Mouse (Mus musculus) frontal cortex, postnatal 10 days (tissue): Measurements from ENCODE around the gene Slu7.

Source experiments
- DNase-seq, 2 experiments: peaks; one replicate each; pipeline ENCODE4 v3.0.0; 2022; ENCODE audit warnings: low spot score in 2 of 2, mixed read lengths in 1 of 2

Slu7 gene

DNA sequence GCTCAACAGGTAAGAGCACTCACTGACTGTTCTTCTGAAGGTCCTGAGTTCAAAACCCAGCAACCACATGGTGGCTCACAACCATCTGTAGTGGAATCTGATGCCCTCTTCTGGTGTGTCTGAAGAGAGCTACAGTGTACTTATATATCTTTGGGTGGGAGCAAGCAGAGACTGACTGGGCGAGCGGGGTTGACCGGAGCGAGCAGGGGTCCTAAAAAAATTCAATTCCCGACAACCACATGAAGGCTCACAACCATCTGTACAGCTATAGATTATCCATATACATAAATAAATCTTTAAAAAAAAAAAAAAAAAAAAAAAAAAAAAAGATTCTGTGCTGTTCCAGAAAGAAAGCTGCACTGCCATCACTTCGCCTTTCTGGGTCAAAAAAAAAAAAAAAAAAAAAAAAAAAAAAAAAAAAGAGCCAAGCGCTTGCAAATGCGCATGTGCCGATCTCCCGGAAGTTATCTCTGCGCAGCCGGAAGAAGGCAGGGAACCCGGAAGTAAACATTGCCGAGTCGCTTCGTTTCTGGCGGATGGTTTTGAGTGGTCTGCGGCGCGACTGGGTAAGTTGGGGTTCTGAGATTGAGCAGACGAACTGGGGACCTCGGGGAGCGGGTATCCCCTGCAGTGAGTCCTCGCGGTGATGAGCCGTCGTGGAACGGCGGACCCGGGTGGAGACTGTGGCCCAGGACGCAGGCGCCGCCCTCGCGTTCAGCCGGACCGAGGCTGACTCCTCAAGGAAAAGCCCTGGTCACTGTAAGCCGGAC is at the start of gene Slu7:
TSS of gene Slu7 (plus strand) at position 491 of the 770 bp plus-strand sequence.
- peak in 1 of 2 experiments; percentile 67 for DNase-seq

DNA sequence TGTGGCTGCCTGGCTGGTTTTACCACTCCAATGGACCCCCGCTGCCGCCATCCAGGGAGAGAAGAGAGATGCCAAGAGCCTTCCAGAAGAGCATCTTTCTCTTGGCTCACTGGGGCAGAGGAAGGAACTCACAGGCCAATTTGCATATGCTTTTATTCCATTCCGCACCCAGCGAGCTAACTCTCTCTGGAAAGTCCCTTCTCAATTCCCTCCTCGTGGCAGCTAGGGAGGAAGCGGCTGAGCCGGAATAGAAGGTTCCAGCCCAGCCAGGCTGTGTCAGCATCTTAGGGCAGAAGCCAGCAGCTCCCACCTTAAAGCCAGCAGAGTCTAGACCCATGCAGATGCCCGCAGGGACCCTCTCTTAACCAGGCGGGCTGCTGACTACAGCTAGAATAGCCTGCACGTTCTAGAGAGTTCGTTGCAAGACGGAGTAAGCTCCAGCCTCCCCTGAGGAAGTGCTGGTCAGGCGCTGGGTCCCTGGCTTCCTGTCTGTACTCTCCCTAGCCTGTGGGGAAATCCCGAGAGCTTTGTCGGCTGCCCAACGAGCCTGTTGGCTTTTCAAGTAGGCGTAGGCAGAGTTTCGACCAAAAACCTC is 48.4 kb upstream of the Slu7 start:
- DNase-seq: peak; percentile 37 to 51

DNA sequence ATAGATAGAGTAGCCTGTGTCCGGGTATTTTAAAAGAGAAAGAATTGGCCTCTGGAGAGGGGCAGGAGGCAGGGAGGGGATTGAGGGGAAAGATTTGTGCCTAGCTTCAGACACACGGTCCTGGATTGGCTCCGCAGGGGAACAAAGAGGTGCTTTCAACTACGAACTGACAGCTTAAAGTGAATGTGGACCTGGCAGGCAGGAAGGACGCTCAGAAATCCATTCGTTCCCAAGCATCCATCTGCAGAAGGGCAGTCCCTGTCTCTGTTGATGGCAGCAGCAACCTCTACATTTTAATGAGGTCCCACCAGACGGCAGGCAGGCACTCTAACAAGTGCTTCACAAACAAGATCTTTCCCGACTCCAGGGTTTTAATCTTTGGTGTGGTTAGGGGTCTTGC is 47.8 kb upstream of the Slu7 start:
- DNase-seq: peak in 1 of 2 experiments; percentile 24

DNA sequence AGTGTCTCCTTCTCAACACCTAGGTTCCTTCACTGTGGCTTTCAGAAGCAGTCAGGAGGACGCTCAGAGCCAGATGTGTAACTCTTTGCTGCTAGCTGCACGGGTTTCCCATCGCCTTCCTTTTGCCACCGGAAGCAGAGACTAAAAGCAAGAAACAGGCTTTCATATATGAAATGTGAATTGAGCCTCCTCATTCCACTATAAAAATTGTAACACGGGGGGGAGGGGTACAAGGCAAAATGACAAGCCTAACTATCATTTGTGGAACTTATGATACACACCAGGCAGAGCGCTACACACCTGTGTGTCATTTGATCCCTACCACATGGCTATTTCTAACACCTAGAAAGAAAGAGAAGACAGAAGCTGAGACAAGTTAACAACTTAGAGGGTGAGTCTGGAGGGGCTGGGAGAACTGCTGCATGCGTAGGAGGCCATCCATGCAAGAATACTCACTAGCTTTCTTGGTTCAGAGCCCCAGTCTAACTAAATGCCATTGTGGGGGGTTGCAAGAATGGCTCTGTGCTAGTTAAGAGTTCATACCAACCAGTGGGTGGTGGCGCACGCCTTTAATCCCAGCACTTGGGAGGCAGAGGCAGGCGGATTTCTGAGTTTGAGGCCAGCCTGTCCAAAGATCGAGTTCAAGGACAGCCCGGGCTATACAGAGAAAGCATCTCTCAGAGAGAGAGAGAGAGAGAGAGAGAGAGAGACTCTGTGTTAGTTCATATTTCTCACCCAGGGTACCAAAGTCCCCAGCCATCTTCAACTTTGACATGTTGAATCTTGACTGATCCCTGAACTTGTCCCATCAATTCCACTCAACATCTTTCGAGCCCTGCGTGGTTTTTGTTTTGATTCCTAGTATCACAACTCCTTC is 46.3 kb upstream of the Slu7 start:
- DNase-seq: no peak

DNA sequence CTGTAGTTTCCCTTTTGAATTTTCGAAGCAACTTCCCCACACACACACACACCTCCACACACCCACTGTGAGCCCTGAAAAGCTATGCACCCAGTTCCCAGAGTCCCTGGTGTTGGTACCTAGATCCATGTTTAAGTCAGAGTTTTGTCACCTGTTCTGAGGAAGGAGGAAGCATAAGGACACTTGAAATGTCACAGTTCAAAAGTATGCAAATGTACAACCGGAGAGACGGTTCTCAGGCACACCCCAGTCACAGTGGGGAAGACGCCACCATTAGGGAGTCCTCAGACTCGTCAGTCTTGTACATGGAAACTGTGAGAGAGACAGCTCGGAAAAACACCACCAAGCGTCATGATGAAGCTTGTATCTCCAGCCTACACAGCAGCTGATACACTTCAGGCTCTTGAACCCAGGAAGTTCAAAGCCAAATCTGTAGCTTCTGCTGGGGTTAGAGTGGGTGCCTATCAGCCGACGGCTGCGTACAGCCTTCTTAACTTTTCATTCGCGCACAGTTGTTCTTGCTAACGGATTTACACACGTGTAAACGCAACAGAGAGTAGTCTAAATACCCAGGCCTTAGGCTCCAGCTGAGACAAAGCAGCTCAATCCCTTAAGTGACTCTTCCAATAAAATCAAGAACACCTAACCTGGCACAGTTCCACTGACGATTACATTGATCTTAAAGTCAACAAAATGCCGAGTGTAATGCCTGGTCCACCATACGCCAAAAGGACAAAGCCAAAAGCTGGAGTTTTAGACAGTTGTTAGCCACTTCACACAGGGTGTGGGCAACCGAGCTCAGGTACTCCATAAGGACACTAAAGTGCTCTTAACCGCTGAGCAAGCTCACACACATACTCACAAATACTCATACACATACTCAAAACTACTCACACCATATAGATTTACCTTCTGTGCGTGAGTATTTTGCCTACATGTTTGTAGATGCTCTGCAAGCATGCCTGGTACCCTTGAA is 45.1 kb upstream of the Slu7 start:
- no peak for DNase-seq

DNA sequence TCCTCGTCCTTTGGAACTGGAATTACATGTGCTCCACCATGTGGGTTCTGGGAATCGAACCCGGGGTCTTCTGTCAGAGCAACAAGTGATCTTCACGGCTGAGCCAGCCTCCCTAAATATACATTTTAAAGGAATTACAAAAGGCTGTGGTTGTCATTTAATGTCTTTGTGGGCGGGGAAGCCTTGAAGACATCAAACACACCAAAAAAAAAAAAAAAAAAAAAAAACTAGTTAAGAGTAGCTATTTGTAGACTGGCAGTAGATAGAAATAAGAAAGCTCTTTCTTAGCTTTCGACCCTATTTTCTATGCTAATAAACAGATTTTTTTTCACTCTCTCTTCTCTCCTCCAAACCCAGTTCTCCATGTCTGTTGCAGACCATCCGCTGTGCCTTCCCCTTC is 44.4 kb upstream of the Slu7 start:
- DNase-seq: no peak

DNA sequence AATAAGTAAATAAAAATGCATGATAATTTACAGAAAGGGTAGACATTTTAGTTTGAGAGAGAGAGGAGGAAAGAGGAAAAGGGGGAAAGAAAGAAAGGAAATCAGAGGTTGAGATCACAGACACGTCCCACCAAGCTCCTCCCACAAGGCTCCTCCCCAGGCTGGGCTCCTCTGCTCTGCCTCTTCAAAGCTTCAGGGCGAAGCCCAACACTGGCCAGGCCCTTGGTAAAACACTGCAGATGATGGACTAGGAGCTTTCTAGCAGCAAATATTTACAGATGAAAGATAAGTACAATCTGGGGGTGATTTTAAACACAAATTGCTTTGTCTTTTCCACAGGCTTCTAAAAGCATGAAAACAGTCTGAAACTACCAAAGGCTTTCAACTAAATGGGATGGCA is 40.8 kb upstream of the Slu7 start:
- no peak for DNase-seq

DNA sequence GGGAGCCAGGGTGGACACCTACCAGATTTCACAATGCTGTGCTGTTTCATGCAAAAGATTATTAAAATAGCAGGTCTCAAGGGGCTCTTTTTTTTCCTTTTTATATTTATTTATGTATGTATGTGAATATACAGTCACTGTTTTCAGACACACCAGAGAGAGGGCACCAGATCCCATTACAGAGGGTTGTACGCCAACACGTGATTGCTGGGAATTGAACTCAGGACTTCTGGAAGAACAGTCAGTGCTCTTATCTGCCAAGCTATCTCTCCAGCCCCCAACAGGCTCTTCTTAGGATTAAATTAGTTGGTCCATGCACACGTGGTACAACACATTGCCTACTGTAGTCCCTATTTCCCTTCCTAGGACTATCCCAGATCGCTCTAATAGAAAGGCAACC is 40.2 kb upstream of the Slu7 start:
- DNase-seq: no peak

DNA sequence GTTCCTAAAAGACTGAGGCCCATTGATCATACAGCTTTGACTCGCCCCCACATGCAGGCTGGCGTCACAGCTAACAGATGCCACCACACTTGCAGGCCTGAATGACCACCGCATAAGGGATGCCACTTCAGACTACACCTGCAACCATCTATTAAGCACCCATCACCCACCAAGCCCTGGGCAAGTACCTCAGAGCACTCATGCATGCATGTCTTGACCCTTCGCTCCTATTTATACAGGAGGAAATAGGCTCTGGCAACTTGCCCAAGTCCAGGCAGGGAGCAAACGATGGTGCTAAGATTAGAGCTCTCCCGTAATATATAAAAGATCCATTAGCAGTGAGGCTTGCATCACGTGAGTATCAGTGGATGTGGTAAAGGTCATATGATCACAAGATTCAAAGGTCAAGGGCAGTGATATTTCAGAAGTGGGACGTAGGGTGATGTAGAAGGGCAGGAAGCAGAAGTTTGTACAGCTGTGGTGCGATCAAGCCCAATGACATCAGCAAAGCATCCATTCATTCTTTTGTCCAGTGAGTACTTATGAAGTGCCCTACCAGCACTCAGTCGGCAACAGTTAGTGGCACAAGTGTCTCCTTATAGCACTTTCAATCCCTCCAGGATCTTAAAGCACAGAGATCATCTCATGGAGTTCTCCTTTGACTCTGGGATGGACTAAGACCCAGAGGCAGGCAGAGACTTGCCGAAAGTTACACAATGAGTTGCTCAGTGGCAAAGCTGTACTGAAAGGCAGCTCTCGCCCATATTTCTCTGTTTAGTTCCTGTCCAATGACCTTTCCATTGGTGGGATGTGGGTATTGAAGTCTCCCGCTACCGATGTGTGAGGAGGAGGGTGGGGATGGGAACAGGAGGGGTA is 38.2 kb upstream of the Slu7 start:
- no peak for DNase-seq

DNA sequence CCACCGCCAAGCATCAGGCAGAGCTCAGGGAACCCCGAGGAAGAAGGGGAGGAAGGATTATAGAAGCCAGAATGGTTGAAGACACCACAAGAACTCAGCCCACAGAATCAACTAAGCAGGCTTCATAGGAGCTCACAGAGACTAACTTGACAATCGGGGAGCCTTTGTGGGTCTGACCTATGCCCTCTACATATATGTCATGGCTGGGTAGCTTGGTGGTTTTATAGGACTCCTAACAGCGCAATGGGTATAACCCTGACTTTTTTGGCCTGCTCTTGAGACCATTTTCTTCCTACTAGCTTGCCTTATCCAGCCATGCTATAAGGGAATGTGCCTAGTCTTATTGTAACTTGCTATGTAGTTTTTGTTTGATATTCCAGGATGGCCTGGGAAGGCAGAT is 37.3 kb upstream of the Slu7 start:
- DNase-seq: no peak

DNA sequence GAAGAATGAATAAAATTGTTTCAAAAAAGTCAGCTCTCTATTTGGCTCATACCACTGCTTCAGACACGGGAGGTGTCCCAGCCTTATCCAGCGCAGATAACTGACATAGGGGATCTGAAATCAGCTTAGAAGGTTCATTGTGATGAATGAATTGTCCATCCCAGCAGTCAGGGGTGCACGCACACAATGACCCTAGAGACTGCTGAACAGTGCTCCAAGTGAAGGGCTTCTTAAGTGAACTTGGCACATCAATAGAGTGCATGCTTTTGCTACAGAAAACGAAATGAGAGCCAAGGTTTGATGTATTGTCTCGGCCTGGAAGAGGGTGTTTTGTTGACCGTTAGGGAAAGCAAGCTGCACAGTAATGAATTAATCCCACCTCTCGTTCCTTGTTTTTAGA is 36.9 kb upstream of the Slu7 start:
- no peak for DNase-seq

DNA sequence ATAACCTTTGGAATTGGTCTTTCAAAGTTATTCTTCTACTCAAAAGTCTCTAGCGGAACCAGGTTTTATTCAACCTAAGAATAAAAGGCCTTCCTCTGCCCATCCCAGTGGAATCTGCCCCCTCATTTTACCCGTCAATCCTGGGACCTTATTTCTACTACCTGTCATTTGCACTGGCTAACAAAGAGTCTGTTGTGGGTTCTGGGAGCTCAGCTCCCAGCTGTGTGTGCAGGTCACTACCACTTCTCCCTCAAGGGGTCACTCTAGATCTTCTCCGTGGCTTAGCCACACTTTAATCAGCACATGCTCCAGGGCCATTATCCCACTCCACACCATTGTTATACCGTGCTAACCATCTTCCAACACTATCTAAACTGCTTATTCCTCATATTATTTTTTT is 34.2 kb upstream of the Slu7 start:
- no peak for DNase-seq

DNA sequence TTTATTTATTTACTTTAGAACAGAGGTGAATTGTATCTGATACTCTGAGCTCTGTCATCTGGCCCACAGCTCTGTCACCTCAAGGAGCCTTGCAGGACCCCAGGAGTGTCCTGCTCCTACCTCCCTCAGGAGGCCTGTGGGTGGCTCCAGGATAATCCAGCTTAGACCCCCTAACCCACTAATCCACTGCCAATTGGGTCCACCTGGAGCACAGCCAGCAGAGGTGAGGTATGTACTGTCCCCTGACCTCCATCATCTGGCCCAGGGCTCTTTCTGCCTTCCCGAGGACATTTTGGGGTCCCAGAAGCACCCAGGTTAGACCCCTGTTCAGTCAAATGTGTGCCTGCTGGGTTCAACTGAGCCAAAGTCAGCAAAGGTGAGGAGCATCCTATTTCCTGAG is 33.4 kb upstream of the Slu7 start:
- DNase-seq: no peak

DNA sequence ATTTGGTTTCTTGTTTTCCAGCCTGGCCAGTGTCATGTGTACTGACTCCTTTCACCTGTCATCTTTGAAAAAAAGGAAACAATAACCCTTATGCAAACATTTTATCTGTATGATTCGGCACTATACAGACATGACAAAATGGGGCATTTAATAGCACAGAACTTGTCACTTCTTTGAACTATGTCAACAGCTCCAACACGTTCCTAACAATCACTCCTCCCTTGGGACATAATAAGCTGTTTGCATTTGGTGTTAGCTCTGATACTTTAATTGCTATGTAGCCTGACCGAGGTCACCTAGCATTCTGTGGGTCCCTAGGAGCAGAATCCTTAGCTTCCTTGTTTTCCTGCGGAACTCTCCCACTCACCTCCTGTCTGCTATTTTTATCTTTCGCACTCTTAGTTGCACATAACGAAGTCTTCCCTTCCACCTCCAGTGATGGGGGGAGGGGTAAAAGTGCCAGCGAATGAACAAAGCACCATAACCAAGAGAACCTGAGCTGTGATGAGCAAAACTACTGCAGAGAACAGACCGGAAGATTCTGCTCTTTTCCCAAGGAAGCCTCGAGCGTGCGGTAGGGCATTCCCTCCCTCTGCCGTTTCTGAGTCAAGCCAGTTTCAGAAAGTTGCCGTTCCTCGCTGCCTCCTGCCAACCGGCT is 29.3 kb upstream of the Slu7 start:
- DNase-seq: no peak

DNA sequence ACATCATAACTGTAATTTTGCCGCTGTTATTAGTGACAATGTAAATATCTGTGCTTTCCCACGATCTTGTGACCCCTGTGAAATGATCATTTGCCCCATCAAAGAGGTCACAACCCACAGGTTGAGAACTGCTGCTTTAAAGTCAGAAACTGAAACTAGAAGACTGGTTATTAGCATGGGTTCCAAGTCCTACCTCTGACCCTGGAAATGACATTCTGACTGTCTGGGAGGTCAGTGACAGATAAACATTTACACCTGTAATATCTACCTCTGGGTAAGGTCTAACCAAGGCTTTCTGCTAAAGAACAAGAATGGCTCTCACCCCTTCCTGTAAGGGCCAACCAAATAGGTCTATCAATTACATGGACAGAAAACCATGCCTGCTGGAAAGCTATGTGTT is 24.7 kb upstream of the Slu7 start:
- no peak for DNase-seq

DNA sequence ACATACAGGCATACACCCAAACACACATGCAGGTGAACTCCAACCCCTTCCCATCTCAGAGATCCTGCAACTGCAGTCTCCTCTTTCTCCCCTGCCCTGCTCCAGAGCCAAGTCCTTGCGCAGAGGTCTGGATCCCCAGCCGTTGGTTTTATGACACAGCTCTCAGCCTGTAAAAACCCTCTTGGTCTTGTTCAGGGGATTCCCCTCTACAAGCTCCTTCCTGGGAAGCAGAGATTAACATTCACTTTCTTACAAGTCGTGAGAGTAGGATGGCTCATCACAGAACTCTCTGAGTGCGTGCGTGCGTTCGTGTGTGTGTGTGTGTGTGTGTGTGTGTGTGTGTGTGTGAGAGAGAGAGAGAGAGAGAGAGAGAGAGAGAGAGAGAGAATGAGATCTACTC is 23.3 kb upstream of the Slu7 start:
- no peak for DNase-seq

DNA sequence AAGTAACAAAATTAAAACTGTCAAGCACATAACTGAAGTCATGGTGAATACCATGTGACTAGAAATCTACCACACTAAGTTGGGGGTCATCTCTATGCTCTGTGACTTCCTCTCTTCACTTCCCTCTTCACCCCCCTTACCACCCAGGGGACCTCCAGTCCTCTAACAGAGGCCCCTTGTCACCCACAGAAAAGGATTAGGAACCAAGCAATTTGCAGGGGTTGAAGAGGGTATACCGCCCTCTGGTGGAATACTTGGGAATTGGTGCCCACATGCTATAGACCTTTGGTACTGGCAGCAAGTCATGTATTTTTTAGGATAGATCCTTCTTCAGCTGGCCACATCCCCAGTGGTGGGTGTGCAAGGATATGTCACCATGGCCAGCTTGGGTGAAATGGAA is 22.1 kb upstream of the Slu7 start:
- peak; percentile 36 to 52 for DNase-seq

DNA sequence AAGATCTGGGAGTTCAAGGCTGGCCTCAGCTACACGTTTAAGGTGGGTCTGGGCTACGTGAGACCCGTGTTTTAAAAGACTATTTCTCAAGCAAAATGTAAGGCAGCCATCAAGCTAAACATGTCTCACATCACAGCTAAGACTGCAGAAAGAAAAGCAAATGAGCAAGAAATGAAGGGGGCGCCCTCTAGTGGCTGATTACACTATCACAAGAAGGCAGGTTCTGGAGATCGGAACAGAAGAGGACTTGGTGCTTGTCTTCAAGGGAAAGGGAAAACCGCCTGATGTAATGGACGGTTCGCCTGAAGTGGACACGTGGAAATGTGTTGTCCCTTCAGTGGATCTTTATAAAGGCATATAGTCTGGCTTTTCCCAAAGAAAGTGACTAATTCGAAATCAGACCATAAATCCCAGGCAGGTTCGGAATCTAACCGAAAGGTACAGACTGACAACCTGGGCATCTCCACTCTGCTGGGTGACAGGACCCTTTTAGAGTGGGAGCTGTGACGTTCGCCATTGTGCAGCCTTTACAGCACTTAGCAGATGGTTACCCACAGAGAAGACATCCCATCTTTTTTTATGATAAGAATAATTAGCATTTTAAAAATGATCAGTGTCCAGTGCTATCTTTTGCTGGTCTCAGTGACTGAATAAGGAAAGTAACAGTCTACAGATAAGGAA is 20.6 kb upstream of the Slu7 start:
- peak; percentile 56 to 78 for DNase-seq

DNA sequence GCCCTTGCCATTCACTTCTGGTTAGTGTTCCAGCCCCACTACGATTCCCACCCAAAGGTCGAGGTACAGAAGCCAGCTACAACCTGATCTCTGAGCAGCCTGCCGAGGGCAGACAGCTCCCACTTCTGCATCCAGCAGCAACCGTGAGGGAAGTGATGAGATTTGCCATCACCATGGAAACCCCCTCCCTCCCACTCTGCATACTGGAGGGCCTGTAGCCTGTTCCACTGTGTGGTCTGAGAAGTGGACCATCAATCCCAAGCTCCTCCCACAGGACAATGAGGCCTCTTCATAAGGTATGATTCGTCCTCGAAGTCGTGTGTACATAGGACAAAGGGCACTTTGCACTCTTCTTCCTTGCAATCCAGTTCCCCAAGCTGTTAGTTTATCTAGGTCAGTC is 16.3 kb upstream of the Slu7 start:
- DNase-seq: no peak
